ENCODE assay signal across 30 mouse cellular contexts in genomic region chr9:10384455-10384854, GRCm38 (mm10).
"Had no signal": no experiment of that assay in that cellular context is flagged by ENCODE, and none has a peak within 500 bp of the region (broad histone marks: within the 10 kb centered on the region; RNA-seq: fewer than 3 reads in every experiment).

No protein-coding gene starts in this region.

- H3K4me1 ChIP-seq: heart, embryonic 12.5 days; heart, embryonic 13.5 days; heart, embryonic 15.5 days; hindbrain, embryonic 10.5 days; hindbrain, embryonic 12.5 days; hindbrain, embryonic 13.5 days; hindbrain, embryonic 15.5 days; intestine, embryonic 15.5 days; kidney, embryonic 15.5 days had no signal

- H3K36me3 ChIP-seq: heart, embryonic 12.5 days; heart, embryonic 13.5 days; heart, embryonic 15.5 days; hindbrain, embryonic 10.5 days; hindbrain, embryonic 12.5 days; hindbrain, embryonic 13.5 days; hindbrain, embryonic 15.5 days; intestine, embryonic 15.5 days; kidney, embryonic 15.5 days had no signal

- H3K9ac ChIP-seq: heart, embryonic 12.5 days; heart, embryonic 13.5 days; heart, embryonic 15.5 days; hindbrain, embryonic 12.5 days; hindbrain, embryonic 13.5 days; hindbrain, embryonic 14.5 days; hindbrain, embryonic 15.5 days; intestine, embryonic 15.5 days; kidney, embryonic 15.5 days had no signal

- H3K27me3 ChIP-seq: heart, embryonic 12.5 days; heart, embryonic 13.5 days; heart, embryonic 15.5 days; hindbrain, embryonic 12.5 days; hindbrain, embryonic 13.5 days; hindbrain, embryonic 15.5 days; intestine, embryonic 15.5 days; kidney, embryonic 15.5 days had no signal

- H3K27ac ChIP-seq: heart, embryonic 13.5 days; heart, embryonic 15.5 days; hindbrain, embryonic 10.5 days; hindbrain, embryonic 12.5 days; hindbrain, embryonic 13.5 days; hindbrain, embryonic 14.5 days; hindbrain, embryonic 15.5 days; hindbrain, postnatal 0 days; intestine, embryonic 15.5 days; kidney, embryonic 15.5 days; kidney, postnatal 0 days; layer of hippocampus, adult 2 months; left cerebral cortex, adult 2 months had no signal

- H3K4me3 ChIP-seq: heart, embryonic 12.5 days; heart, embryonic 13.5 days; heart, embryonic 15.5 days; hindbrain, embryonic 10.5 days; hindbrain, embryonic 12.5 days; hindbrain, embryonic 13.5 days; hindbrain, embryonic 15.5 days; intestine, embryonic 15.5 days; kidney, embryonic 15.5 days; layer of hippocampus, adult 2 months; left cerebral cortex, adult 2 months had no signal

- DNase-seq: heart, postnatal 10 days; heart, postnatal 14 days; heart, postnatal 36 days; heart, postnatal 4 days; kidney, adult 11 months; kidney, adult 18-20 months; kidney, adult 2 months; kidney, adult 8-10 months; kidney, adult 9 months; kidney, postnatal 10 days; kidney, postnatal 14 days; kidney, postnatal 25 days; kidney, postnatal 36 days; kidney, postnatal 4 days; layer of hippocampus, adult 9-11 months; layer of hippocampus, postnatal 36 days had no signal

- H3K9me3 ChIP-seq: heart, embryonic 12.5 days; heart, embryonic 13.5 days; heart, embryonic 15.5 days; hindbrain, embryonic 10.5 days; hindbrain, embryonic 12.5 days; hindbrain, embryonic 13.5 days; hindbrain, embryonic 15.5 days; intestine, embryonic 15.5 days; kidney, embryonic 15.5 days had no signal
